Mouse (Mus musculus) cerebellum, adult 8-10 months (tissue): Measurements from ENCODE around the gene Palm2.
"Not testable (repeated sequence)": the region's sequence is repeated elsewhere in the genome, so short reads cannot be mapped to it uniquely, and the experiment has no call there.

Experiments
- DNase-seq: peaks from one replicate; pipeline ENCODE4 v3.0.0; 2022

Gene Palm2

DNA sequence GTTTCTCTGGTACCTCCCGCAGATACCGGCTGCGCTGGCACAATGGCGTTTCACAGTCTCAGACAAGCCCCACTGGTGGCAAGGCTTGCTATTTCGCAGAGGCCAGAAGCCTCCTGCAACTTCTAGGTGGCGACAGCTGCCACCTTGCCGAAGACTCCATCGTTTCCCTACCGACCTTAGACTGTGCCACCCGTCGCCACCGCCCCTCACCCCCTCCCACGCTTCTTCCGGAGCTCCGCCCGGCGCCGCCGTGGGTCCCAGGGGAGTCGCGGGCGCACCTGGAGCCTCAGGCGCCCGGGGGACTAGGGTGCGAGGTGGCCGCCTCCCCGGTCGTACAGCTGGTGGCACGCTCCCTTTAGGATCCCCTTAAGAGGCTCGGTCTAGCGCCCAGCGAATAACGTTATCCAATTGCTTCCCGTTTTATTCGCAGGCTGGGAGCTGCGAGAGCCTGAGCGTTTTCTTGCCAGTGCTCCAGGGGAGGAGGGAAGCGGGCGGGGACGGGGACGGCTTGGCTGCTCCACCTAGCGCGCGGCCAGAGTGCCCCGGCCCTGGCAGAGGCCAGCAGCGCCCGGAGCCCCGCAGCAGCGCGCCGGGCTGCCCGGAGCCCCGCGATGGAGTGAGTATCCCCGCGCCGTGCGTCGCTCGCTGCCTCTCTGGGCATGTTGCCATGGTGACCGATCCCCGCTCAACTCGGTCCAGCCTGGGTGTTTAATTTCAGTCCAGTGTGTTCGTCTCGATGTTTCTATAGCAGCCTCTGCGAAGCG lies at the start of gene Palm2:
Gene Palm2, plus strand, starts transcription at position 307 of the 764 bp plus-strand sequence.
- DNase-seq = peak; percentile 69

DNA sequence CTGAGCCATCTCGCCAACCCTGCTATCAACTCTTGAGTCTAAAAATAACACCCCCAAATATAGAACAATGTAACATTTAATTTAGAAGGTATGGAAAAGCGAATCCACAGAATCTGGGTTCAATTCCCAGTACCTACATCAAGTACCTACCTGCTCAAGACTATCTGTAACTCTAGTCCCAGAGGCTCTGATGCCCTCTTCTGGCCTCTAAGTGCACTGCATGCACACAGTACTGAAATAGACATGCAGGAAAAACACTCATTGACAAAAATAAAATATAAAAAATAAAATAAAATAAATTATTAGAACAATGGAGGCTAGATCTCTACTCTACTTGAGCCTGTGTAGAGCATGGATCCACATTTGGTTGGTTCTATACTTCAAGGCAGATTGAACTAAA lies 49.7 kb upstream of the Palm2 start:
- DNase-seq = no peak

DNA sequence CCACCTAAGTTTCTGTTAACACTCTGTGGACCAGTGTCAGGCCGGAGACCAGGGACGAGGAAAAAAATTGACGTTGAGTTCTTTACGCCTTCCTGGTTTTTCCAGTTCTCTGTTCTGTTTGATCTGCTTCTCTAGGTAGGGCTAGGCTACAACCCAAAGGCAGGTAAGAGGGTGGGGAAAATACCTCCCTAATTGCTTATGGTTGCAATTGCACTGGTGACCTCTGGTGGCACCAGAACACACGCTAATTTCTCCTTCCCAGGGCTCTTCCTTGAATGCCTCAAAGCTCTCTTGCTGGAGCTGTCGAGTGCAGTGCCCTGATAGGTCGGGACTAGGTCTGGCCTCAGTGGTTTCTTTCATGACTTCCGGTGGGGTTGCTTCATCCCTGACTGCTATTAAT lies 42.9 kb upstream of the Palm2 start:
- no peak for DNase-seq

DNA sequence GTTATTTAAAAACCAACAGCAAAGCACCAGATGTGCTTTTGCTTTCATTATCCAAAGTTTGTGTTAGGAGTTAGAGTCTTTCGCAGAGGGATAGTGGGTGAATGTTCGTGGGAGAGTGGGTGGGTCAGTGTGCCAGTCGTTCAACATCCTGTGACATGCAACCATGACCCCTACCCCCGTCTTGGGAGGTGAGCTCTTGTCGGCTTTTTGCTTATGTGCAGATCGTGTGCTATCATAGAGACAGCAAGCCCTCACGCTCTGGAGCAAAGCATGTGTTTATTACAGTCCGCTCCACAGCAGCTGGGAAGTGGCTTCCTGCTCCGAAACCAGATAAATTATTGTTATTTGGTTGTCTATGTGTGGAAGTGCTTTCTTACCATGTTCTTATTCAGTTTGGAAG lies 37.6 kb upstream of the Palm2 start:
- no peak for DNase-seq

DNA sequence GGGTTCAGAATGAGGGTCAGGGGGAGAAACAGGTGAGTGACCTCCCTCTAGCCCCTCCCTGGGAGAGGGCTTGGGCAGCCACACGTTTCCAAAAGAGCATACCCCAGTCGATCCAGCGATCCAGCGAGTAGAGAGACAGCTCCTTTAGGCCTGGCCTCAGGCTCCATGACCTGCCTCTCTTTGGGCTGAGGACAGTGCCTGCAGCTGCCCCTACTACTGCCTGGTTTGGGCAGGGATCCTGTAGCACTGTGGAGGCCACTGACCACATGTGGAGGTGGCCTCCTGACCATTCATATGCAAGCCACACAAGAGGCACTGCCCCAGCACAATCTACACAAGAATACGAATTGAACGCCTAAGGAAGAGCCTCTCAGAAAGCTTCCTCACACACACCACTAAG lies 21.7 kb upstream of the Palm2 start:
- not testable (repeated sequence) for DNase-seq

DNA sequence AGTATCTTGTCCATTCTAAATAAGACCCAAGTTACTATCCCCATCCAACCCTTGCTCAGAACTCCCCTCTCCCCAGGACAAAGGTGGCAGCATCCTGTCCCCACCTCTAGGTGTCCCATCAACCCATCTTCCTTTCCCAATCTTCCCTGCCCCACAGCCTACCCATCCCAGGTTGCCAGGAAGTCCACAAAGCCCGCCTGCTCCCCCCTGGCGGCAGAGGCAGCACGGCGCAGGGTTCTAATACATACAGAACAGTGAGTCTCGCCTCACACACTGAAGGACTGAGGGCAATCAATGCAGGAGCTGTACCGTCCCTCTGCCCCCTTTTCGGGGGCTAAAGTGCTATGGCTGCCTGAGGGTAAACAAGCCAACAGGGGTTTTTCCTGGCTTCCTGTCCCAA lies 21.0 kb upstream of the Palm2 start:
- no peak for DNase-seq

DNA sequence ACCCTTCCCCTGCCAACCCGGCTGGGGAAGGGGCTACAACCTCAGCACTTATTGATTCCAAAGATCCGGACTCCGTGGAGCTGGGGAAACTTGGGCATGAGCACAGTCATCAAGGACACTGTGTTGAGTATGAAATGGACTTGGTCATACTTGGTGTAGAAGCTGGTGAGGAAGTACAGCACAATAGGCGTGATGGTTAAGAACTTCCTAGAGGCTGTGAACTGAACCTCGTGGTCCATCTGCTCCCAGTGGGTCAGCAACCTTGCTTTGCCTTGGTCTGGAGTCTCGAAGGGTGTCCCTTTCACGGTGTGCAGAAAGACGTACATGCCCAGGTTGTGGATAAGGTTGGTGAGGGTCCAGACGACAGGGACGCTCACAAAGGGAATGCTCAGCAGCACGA lies 20.4 kb upstream of the Palm2 start:
- not testable (repeated sequence) for DNase-seq

DNA sequence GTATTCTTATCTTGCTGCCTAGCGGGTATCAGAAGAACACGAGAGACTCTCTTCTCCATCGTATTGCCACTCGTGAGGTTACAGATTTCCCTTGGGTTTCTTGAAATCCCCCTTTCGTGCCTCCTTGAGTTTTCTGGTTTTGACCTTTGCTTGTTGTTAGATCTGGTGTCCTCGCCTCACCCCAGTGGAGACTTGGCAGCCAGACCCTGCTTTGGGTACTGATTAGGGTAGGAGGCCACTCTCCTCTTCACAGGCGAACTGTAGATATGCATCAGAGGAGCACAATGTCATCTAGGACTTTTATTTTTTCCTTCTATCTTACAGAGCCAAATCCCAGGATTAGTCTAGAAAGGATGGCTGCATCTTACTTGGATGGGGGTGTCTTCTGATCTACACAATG lies 10.0 kb upstream of the Palm2 start:
- no peak for DNase-seq

DNA sequence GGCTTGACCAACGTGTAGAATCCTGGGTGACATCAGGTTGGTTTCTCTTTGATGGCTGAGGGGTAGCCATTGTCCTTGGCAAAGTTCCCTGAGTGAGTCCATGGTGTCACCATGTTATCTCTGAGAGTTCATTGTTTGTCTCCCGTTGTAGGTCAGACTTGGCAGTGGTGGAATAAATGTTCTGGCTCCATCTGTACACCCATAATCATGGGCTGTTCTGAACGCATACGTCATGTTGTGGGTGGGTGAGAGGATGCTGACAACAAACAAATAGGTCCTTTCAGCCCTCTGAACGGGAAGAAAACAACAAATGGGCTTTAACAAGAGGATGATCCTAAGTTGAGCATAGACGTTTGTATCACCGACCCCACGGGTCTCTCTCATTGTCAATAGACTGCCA lies 5.7 kb upstream of the Palm2 start:
- DNase-seq = no peak

DNA sequence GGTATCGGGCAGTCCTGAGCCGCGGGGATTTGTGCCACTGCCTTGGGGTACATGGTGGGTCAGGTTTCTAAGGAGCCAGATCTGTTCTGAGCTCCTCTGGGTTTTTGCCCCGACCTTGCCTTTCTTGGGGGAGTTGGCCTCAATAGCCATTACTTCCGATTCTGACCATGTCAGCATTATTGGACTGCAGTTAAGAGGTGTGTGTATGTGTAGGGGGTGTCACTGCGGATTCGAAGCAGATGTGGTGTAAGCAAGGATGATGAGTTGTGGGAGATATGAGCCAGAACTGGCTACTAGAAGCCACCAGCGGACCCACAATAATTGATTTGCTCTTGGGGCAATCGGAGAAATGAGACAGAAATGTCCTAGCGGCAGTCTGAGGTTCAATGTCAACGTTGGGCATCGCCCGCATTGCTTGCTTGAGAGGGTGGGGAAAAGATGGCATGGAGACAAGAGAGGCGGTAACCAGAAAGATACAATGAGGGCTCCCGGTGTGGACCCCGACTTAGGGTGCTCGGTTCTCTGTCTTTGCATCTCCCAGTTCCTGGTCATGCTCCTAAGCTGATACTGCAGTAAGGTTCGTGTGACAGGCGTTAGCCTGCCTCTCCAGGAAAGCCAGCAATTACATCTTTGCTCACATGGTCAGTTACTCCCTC lies 786 bp downstream of the Palm2 start:
- peak; percentile 20 for DNase-seq

DNA sequence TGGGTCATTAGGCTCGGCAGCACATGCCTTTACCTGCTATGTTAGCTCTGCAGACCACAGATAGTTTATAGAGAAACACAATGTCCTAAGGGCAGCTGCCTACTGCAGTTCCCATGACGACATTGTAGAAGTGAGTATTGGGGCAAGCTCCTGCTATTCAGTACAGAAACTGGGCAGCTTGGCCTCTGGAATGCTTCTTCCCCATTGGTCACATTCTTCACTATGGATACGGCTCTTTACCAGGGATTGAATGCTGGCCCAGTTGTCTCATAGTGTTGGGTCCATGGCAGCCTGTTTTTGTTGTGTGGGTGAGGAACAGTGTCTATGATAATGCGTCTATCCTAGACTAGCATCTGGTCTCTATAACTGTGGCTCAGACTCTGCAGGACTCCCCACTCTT lies 2.2 kb downstream of the Palm2 start:
- no peak for DNase-seq

DNA sequence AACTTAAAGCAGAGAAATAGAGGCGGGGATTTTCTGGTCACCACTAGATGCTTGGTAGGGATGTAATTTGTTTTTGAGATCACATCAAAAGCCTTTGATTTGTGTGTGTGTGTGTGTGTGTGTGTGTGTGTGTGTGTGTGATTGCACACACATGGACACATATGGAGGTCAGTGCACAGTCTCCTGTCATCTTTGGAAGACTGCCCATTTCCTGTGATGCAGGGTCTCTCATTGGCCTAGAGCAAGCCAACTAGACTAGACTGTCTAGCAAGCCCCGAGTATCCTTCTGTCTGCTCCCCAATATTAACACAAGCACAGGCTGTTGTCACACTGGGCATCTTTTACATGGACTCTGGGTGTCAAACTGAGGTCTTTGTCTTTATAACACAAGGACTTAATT lies 12.0 kb downstream of the Palm2 start:
- no peak for DNase-seq

DNA sequence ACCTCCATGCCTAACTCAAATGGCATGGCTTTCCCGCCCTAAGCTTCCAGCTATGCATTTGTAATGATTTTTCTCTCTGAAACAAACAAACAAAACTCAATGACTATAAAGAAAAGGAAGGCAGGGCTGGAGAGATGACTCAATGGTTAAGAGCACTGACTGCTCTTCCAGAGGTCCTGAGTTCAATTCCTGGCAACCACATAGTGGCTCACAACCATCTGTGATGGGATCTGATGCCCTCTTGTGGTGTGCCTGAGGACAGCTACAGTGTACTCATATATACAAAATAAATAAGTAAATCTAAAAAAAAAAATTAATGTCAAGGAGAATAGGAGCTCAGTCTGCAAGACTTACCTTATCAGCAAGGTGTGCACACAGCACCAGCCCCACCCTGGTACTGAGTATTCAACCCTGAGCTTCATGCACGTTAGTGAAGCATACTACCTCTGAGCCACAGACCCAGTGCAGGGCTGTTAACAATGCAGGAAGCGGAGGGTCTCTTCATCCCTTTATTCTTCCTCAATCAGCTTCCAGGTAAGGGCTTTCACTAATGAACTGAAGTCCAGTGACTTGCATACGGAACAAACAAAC lies 12.9 kb downstream of the Palm2 start:
- no peak for DNase-seq

DNA sequence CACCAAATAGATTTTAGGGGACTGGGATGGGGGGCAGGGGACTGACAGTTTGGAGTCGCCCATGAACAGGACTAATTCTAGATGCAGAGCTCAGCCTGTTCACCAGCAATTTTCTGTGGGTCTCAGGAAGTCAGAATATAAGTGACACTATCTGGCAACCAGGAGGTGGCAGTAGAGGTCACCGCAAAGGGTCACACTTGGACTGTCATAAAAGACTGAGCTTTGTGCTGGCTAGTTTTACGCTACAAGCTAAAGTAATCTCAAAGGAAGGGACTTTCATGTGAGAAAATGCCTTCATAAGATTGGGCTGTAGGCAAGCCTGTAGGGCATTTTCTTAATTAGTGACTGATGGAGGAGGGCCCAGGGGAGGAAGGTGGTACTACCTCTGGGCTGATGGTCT lies 17.8 kb downstream of the Palm2 start:
- peak; percentile 53 for DNase-seq

DNA sequence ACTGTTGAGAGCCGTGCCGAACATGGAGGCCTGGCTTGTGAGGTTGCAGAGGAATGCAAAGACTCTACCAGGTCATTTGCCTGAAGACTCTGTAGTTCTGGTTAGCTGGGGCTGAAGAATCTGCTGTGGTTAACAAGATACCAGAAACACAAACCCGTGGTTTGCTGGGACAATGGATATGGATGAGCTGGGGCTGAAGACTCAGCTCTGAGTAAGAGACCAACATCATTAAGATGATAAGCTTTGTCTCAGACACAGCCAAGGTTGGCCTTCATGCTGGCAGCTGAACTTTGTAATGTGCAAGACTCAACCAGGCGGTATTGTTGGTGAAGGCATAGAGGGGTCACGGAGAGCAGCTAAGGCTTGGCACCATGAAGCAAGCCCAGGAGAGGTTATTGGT lies 18.6 kb downstream of the Palm2 start:
- no peak for DNase-seq

DNA sequence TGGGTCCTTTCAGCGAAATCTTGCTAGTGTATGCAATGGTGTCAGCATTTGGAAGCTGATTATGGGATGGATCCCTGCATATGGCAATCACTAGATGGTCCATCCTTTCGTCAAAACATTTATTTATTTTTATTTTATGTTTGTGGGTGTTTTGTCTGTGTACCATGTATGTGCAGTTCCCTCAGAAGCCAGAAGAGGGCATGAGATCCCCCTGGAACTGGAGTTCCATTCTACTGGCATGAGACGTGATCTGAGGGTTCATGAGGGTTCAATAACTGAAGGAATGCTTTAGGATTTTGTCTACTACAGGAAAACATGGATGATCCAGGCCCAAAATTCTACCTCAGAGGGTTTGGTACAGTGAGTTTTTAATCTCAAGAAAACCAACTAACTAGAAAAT lies 28.3 kb downstream of the Palm2 start:
- DNase-seq = no peak

DNA sequence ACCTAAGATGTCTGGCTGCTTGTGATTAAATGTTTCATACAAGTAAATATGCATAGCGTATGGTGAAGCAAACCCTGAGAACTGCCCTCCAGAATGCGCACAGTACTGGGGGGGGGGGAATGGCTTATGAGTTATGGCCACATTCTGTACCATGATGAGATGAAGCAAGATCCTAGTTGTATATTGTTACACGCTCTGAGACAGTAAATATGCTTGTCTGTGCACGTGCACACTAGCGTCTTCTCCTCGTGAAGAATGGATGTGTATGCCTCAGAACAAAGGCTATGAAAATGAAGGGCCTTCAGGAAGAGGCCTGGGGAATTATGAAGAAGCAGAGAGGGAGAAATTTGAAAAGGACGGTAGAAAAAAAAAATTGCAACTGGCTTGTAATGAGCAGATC lies 48.4 kb downstream of the Palm2 start:
- DNase-seq = no peak

DNA sequence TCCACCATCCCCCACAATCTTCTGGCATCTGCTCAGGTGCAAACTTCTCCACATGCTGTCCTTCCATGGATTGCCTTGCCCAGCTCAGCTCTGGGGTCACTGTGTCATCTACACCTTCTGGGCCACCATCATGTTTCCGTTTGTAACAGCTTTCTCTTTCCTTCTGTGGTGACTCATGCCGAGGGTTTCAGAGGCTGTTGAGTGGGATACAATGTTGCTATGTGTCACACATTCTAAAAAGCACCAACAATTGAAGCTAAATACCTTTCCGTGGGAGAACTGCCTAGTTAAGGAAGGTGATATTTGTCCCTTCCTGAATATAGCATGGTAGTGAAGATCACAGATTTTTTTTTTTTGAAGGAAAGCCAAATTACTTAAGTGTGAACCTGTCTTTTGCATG lies 52.3 kb downstream of the Palm2 start:
- no peak for DNase-seq

DNA sequence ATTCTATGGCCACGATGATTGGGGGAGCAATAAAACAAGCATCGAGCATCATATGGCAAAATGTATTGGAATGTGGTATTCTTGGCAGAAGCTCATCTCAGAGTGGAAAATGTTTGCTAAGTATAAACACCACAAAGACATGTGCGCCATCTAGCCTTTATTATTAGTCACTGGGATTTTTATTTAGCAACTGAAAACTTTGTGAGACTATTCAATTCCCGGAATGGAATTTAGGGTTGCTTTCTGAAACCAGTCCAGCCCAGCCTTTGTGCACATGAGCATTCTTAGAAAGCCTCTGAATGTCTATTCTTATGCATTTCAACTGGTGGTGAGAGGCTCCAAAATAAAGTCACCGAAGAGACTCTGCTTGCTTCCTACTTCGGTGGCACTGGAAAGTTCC lies 55.8 kb downstream of the Palm2 start:
- no peak for DNase-seq

DNA sequence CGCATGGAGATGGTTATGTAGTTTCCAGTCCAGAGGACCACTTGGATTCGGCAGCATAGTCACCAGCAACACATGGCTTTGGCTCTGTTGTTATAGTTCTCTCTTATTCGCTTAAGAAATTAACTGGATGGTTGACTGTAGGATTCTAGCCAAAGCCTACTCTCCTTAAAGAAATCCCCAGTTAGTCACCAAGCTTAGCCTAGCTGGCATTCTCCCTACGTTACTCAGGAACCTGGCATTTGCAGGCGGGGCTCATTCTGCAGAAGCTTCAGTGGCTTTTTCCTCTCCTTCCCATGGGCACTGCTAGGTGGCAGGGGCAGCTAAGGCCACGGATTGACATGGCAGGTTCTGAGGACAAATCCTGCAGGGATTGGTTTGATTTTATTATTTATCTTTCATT lies 70.7 kb downstream of the Palm2 start:
- no peak for DNase-seq

DNA sequence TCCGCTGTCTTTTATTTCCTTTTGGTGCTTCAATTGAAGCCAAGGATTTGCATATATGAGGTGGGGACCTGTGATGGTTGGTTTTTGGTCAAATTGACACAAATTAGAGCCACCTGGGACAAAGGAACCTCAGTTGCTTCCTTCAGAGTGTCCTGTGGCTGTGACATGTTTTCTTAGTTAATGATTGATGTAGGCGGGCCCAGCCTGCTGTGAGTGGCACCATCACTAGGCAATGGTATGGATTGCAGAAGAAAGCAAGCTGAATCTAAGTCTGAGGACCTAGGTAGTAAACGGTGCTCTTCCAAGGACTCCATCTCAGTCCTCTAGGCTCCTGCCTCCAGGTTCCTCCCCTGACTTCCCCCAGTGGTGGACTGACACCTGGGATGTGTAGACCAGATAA lies 76.5 kb downstream of the Palm2 start:
- DNase-seq = no peak

DNA sequence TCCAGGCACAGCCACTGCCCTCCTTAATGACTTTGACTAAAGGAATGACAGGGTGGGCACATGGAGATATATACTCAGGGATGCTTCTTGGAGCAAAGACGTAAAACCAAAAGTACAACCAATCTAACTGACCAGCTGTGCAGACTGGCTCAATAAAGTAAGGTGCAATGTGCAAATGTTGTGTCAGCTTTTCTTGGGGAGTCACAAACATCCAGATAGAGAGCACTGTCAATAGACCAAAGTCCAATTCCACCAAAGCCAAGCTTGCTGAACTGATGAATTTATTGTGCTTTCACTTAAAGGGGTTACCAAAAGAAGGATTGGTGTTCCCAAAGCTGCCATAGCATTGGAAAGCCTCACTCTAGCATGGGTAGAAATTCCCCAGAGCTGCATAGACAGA lies 77.7 kb downstream of the Palm2 start:
- no peak for DNase-seq

DNA sequence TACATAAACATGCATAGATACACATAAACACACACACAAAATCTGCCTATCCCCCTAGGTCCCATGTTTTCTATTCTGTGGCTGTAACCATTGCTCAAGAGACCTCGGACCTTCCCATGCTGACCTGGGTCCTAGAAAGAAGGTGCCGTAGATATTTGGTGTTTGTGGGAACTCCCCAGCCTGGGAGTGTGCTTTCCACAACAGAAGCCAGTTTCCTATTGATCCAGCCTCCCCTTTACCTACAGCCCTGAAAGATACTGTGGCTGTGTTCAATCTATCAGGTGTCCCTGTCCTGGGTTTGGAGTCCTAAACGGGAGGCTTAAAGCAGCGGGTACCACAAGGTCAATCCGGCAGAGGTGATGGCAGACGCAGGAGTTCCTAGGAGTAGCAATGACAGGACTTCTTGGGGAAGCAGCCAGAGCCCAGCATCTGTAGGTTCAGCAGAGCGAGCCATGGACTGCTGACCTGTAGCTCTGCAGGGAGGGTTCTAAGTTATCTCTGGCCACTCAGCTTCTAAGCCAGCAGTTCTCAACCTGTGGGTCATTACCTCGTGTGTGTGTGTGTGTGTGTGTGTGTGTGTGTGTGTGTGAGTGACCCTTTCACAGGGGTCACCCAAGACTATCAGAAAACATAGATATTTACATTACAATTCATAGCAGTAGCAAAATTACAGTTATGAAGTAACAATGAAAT lies 79.3 kb downstream of the Palm2 start:
- no peak for DNase-seq
